In the genomic region with DNA sequence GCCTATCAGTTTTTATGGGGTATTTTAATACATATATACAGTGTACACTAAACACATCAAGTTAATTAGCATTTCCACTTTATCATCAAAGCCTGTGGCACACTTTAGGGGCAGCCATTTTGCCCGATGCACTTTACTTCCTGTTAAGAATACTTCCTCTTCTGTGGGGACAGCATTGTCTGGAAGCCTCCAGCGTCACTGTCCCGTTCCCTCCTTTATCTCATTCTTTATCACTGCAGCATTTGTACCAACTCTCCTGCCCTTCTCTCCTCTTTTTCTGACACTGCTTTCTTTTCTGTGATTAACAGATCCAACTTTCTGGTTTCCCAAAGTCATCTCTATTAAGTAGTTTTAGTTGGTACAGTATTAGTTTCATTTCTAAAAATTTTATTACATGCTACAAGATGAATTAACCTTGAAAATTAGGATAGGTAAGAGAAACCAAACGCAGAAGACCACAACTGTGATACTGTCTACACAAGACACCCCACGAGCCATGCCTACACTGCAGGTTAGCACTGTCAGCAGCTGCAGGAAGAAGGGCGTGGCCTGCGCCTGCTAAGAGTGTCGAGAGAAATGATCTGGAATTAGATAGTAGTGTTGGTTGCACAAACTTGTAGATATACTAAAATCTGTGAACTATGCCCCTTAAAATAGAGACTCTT, we compare ENCODE assay signal across 17 mouse cellular contexts. TPM values are rescaled to one million over a fixed set of nuclear protein-coding genes. Genes with fewer than 3 reads are reported as not detected.
A peak's percentile ranks its signal among the peaks of the same experiment; 100 is the strongest.
DNase-seq lines count a peak whose midpoint lies in the region; ATAC-seq and TF ChIP-seq lines count a peak whose summit lies in the region.
"Had no signal": no experiment of that assay in that cellular context is flagged by ENCODE, and none has a peak within 500 bp of the region (broad histone marks: within the 10 kb centered on the region; RNA-seq: fewer than 3 reads in every experiment).

No protein-coding gene starts in this region.

- TF ChIP-seq POLR2A in bone marrow, adult 2 months (IDR thresholded peaks at IDR 0.05; ENCODE audit: borderline replicate concordance, control insufficient read depth, low read depth, low read length): no peak
- TF ChIP-seq POLR2A in kidney, adult 2 months (IDR thresholded peaks at IDR 0.05; ENCODE audit: low read depth, low read length): no peak

- peaks cover 2% of the 10 kb centered on the region; the same call in 1 of the 2 replicates for H3K4me1 ChIP-seq in bone marrow, adult 2 months (ENCODE audit: control insufficient read depth, insufficient read depth, low read length)
- peaks cover 16% of the 10 kb centered on the region for H3K4me1 ChIP-seq in liver, embryonic 15.5 days (replicated peaks)
- H3K4me1 ChIP-seq in stomach, postnatal 0 days (replicated peaks; ENCODE audit: control insufficient read depth, insufficient read depth): no peaks in the 10 kb centered on the region
- no peaks in the 10 kb centered on the region; the same call in 1 of the 2 replicates for H3K4me1 ChIP-seq in kidney, adult 2 months (ENCODE audit: control insufficient read depth, insufficient read depth, low read length)
- H3K4me1 ChIP-seq: embryonic facial prominence, embryonic 12.5 days; forebrain, embryonic 15.5 days; limb, embryonic 15.5 days; neural tube, embryonic 12.5 days had no signal

- DNase-seq in CD4-positive, CD25-positive, alpha-beta regulatory T cell, adult 2 months (ENCODE audit: low read depth, low spot score): peak; percentile 66
- no peak for DNase-seq in stomach, postnatal 0 days (ENCODE audit: low spot score)
- DNase-seq in left cerebral cortex, adult 9 months (ENCODE audit: low spot score in 2 of 2): no peak
- no peak for DNase-seq in left cerebral cortex, adult 18-20 months (ENCODE audit: low spot score in 2 of 2)
- no peak for DNase-seq in cerebellum, adult 18-20 months
- DNase-seq in kidney, adult 2 months: no peak
- DNase-seq: adrenal gland, postnatal 10 days; cerebellum, adult 11-12 months; heart, adult 18-20 months; heart, postnatal 36 days; kidney, adult 8-10 months had no signal

- peak overlapping the region; percentile 21 for H3K4me3 ChIP-seq in bone marrow, adult 2 months (replicated peaks; ENCODE audit: control insufficient read depth, low read depth, low read length)
- H3K4me3 ChIP-seq in liver, embryonic 15.5 days (replicated peaks): no peak overlapping the region
- no peak overlapping the region for H3K4me3 ChIP-seq in stomach, postnatal 0 days (ENCODE audit: low read depth, low read length)
- no peak overlapping the region for H3K4me3 ChIP-seq in kidney, adult 2 months (ENCODE audit: insufficient read depth, low read depth, low read length)
- H3K4me3 ChIP-seq: embryonic facial prominence, embryonic 12.5 days; forebrain, embryonic 15.5 days; limb, embryonic 15.5 days; neural tube, embryonic 12.5 days had no signal

- no peak for ATAC-seq in liver, embryonic 15.5 days (ENCODE audit: insufficient read depth)
- ATAC-seq in stomach, postnatal 0 days (ENCODE audit: low FRiP score, low TSS enrichment): peak; percentile 63; the same call in 1 of the 2 replicates
- ATAC-seq: forebrain, embryonic 15.5 days had no signal

- 19% methylated on average over 8 of the region's 8 CpGs for WGBS in bone marrow, adult 2 months
- WGBS in liver, embryonic 15.5 days (ENCODE audit: insufficient replicate concordance): 25% methylated on average over 8 of the region's 8 CpGs
- 63% methylated on average over 8 of the region's 8 CpGs for WGBS in stomach, postnatal 0 days
- 73% methylated on average over 8 of the region's 8 CpGs for WGBS in kidney, adult 2 months

- H3K27me3 ChIP-seq in liver, embryonic 15.5 days: no peaks in the 10 kb centered on the region
- H3K27me3 ChIP-seq in stomach, postnatal 0 days (ENCODE audit: control insufficient read depth, insufficient read depth, low read length): no peaks in the 10 kb centered on the region
- no peaks in the 10 kb centered on the region for H3K27me3 ChIP-seq in kidney, adult 2 months (replicated peaks; ENCODE audit: control insufficient read depth, insufficient read depth, low read length)
- H3K27me3 ChIP-seq: embryonic facial prominence, embryonic 12.5 days; forebrain, embryonic 15.5 days; limb, embryonic 15.5 days; neural tube, embryonic 12.5 days had no signal

- no peaks in the 10 kb centered on the region for H3K9me3 ChIP-seq in liver, embryonic 15.5 days (replicated peaks)
- H3K9me3 ChIP-seq in stomach, postnatal 0 days (ENCODE audit: control insufficient read depth, low read length): no peaks in the 10 kb centered on the region
- H3K9me3 ChIP-seq: embryonic facial prominence, embryonic 12.5 days; forebrain, embryonic 15.5 days; limb, embryonic 15.5 days; neural tube, embryonic 12.5 days had no signal

- TF ChIP-seq EP300 in stomach, postnatal 0 days (optimal IDR thresholded peaks at IDR 0.05): no peak

- H3K36me3 ChIP-seq in liver, embryonic 15.5 days (replicated peaks): peaks cover 66% of the 10 kb centered on the region
- H3K36me3 ChIP-seq in stomach, postnatal 0 days (ENCODE audit: control insufficient read depth, insufficient read depth, low read length): peaks cover 11% of the 10 kb centered on the region; the same call in 1 of the 2 replicates
- H3K36me3 ChIP-seq in kidney, adult 2 months (ENCODE audit: control insufficient read depth, insufficient read depth, low read length): peaks cover 10% of the 10 kb centered on the region

- 0 out of 2 replicates have a peak overlapping the region, but pooled peaks have one; percentile 1 for H3K4me2 ChIP-seq in liver, embryonic 15.5 days
- H3K4me2 ChIP-seq in stomach, postnatal 0 days (replicated peaks; ENCODE audit: low read depth): no peak overlapping the region
- H3K4me2 ChIP-seq: embryonic facial prominence, embryonic 12.5 days; forebrain, embryonic 15.5 days; limb, embryonic 15.5 days; neural tube, embryonic 12.5 days had no signal

- no peak overlapping the region for H3K27ac ChIP-seq in bone marrow, adult 2 months (ENCODE audit: control insufficient read depth, insufficient read depth, low read depth, low read length, poor library complexity)
- H3K27ac ChIP-seq in liver, embryonic 15.5 days (replicated peaks): no peak overlapping the region
- no peak overlapping the region for H3K27ac ChIP-seq in stomach, postnatal 0 days (replicated peaks)
- H3K27ac ChIP-seq in kidney, adult 2 months (ENCODE audit: insufficient read depth, low read depth, low read length): no peak overlapping the region
- H3K27ac ChIP-seq: embryonic facial prominence, embryonic 12.5 days; forebrain, embryonic 15.5 days; limb, embryonic 15.5 days; neural tube, embryonic 12.5 days had no signal

- no peak overlapping the region for H3K9ac ChIP-seq in liver, embryonic 15.5 days
- no peak overlapping the region for H3K9ac ChIP-seq in stomach, postnatal 0 days (ENCODE audit: low read length)
- H3K9ac ChIP-seq: embryonic facial prominence, embryonic 12.5 days; forebrain, embryonic 15.5 days; limb, embryonic 15.5 days; neural tube, embryonic 12.5 days had no signal

- no peak for TF ChIP-seq CTCF in bone marrow, adult 2 months (IDR thresholded peaks at IDR 0.05; ENCODE audit: control insufficient read depth, insufficient read depth, low read length)
- TF ChIP-seq CTCF in stomach, postnatal 0 days (IDR thresholded peaks at IDR 0.05; ENCODE audit: low read depth): no peak
- TF ChIP-seq CTCF in kidney, adult 2 months (conservative IDR thresholded peaks at IDR 0.05; ENCODE audit: insufficient read depth, insufficient read length, low read depth, low read length): no peak

RNA-seq across cellular contexts. Expression of a gene that starts 14.2 kb away (rescaled TPM):
- 5.4 and 21.2 TPM in 2 replicates for polyA plus RNA-seq in bone marrow, adult 2 months (2011; ENCODE audit: insufficient read depth, insufficient read length, low replicate concordance, missing spikeins)
- polyA plus RNA-seq in liver, embryonic 15.5 days (2015; fragmentation: Nextera tagmentation; extraction: Ambion mirVana): 0.93 and 1.3 TPM in 2 replicates
- polyA plus RNA-seq in stomach, postnatal 0 days (2015; fragmentation: Nextera tagmentation; extraction: Ambion mirVana): 1.9 and 3.3 TPM in 2 replicates
- total RNA-seq in left cerebral cortex, adult 18-20 months (2021): 1 to 10 TPM; 5.3 to 6.0 TPM
- polyA plus RNA-seq in kidney, adult 2 months (2012; rRNA removed): 4.6 and 5.0 TPM in 2 replicates

RNA-seq across cellular contexts. Expression of a gene that starts 18.0 kb away (rescaled TPM):
- polyA plus RNA-seq in bone marrow, adult 2 months (2011; ENCODE audit: insufficient read depth, insufficient read length, low replicate concordance, missing spikeins): 11.1 and 12.8 TPM in 2 replicates
- polyA plus RNA-seq in liver, embryonic 15.5 days (2015; fragmentation: Nextera tagmentation; extraction: Ambion mirVana): 13.2 and 13.7 TPM in 2 replicates
- 16.8 and 16.9 TPM in 2 replicates for polyA plus RNA-seq in stomach, postnatal 0 days (2015; fragmentation: Nextera tagmentation; extraction: Ambion mirVana)
- 10 to 100 TPM; 27.5 to 29.9 TPM for total RNA-seq in left cerebral cortex, adult 18-20 months (2021)
- polyA plus RNA-seq in kidney, adult 2 months (2012; rRNA removed): 15.4 and 16.1 TPM in 2 replicates

RNA-seq across cellular contexts. Expression of a gene that starts 28.5 kb away (rescaled TPM):
- 44.5 and 47.9 TPM in 2 replicates for polyA plus RNA-seq in bone marrow, adult 2 months (2011; ENCODE audit: insufficient read depth, insufficient read length, low replicate concordance, missing spikeins)
- polyA plus RNA-seq in liver, embryonic 15.5 days (2015; fragmentation: Nextera tagmentation; extraction: Ambion mirVana): 96.7 and 103 TPM in 2 replicates
- polyA plus RNA-seq in stomach, postnatal 0 days (2015; fragmentation: Nextera tagmentation; extraction: Ambion mirVana): 167 and 168 TPM in 2 replicates
- total RNA-seq in left cerebral cortex, adult 18-20 months (2021): 10 to 100 TPM; 46.4 to 51.0 TPM
- polyA plus RNA-seq in kidney, adult 2 months (2012; rRNA removed): 64.0 and 93.1 TPM in 2 replicates

RNA-seq across cellular contexts. Expression of a gene that starts 58.4 kb away (rescaled TPM):
- 1.9 and 6.1 TPM in 2 replicates for polyA plus RNA-seq in bone marrow, adult 2 months (2011; ENCODE audit: insufficient read depth, insufficient read length, low replicate concordance, missing spikeins)
- polyA plus RNA-seq in liver, embryonic 15.5 days (2015; fragmentation: Nextera tagmentation; extraction: Ambion mirVana): 0.26 and 0.45 TPM in 2 replicates
- polyA plus RNA-seq in stomach, postnatal 0 days (2015; fragmentation: Nextera tagmentation; extraction: Ambion mirVana): 0.63 and 0.76 TPM in 2 replicates
- total RNA-seq in left cerebral cortex, adult 18-20 months (2021): 10 to 100 TPM; 15.9 to 17.0 TPM
- 5.2 and 5.4 TPM in 2 replicates for polyA plus RNA-seq in kidney, adult 2 months (2012; rRNA removed)
